Mouse (Mus musculus): ENCODE results near the gene Cdc42se2.

DNA sequence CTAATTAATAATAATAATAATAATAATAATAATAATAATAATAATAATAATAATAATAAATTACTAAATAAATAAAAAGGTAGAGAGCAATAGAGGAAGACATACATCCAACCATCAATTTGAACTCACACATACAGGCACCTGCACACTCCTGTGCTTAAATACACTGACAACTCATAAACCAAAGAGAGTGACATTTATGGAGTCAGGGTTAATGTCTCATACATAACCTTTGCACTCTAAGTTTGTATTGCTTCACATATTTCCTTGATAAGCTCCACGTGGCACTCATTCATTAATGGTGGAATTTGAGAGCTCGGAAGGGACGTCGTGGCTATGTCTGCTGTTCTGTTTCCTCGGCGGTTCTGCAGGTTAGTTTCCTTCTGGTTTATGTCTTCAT is 15.1 kb upstream of the Cdc42se2 start:
- TF ChIP-seq CTCF (IDR thresholded peaks at IDR 0.05; ENCODE audit: low read depth, low read length) (no peak), POLR2A (IDR thresholded peaks at IDR 0.05; ENCODE audit: extremely low read depth, insufficient read depth, low read length) (no peak)
